Mouse (Mus musculus): ENCODE results near the gene Spem1. TPM values are rescaled to one million over a fixed set of nuclear protein-coding genes. Genes with fewer than 3 reads are reported as not detected.
A peak's percentile ranks its signal among the peaks of the same experiment; 100 is the strongest.

The Spem1 gene
- polyA plus RNA-seq, 1 experiment from 2014 or later: not detected

DNA sequence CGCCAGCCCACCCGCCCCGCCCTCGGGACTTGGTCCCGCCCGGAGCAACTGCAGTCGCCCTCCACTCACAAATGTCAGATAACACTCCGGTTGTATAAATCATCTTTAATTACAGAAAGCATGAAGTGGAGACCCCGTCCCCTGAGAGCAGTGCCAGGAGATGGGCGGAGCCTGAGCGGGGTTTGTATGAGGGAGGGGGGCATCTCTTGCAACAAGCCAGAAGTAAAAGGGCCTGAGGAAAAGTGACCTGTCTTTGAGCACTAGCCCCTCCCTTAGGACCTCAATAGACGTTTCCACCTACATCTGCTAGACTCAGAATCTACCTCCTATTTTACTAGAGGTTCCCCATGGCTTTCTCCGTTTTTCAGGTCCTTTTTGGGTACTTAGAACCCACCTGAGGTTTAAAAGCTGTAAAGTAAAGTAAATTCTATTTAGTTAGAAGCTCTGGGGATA lies 26.0 kb downstream of the Spem1 start:
- H3K36me3 ChIP-seq: no peaks in the 10 kb centered on the region
- H3K9me3 ChIP-seq: no peaks in the 10 kb centered on the region
- H3K4me1 ChIP-seq: peaks cover 22% of the 10 kb centered on the region
- peak overlapping the region; percentile 96 for H3K4me2 ChIP-seq
- peak overlapping the region; percentile 55 for H3K4me3 ChIP-seq
- 0 out of 2 replicates have a peak overlapping the region, but pooled peaks have one; percentile 78 for H3K27ac ChIP-seq
- ATAC-seq (ENCODE audit: borderline replicate concordance, extremely low read depth, low FRiP score, low TSS enrichment): no peak
- H3K9ac ChIP-seq: no peak overlapping the region
- 3% methylated on average over 13 of the region's 13 CpGs for WGBS
- H3K27me3 ChIP-seq: peaks cover 15% of the 10 kb centered on the region; the same call in 1 of the 2 replicates

GRCm38 (mm10) chr11:69795168-69795982 lies 26.6 kb downstream of the Spem1 start, which contains the start of gene Chrnb1:
Gene Chrnb1, minus strand, starts transcription at chr11:69795943.
- Histone ChIP-seq H3K4me3 (peak within 1 kb of the TSS; percentile 55), H3K36me3 (no peaks in the 10 kb centered on the region), H3K27me3 (peaks cover 9% of the 10 kb centered on the region; the same call in 1 of the 2 replicates), H3K9ac (peak within 1 kb of the TSS; percentile 51), H3K9me3 (no peaks in the 10 kb centered on the region), H3K4me2 (peak within 1 kb of the TSS; percentile 96), H3K27ac (peak within 1 kb of the TSS; percentile 78), H3K4me1 (peaks cover 16% of the 10 kb centered on the region)
- peak; percentile 96 for ATAC-seq (ENCODE audit: borderline replicate concordance, extremely low read depth, low FRiP score, low TSS enrichment)
- 2% methylated on average over 52 of the region's 52 CpGs for WGBS

DNA sequence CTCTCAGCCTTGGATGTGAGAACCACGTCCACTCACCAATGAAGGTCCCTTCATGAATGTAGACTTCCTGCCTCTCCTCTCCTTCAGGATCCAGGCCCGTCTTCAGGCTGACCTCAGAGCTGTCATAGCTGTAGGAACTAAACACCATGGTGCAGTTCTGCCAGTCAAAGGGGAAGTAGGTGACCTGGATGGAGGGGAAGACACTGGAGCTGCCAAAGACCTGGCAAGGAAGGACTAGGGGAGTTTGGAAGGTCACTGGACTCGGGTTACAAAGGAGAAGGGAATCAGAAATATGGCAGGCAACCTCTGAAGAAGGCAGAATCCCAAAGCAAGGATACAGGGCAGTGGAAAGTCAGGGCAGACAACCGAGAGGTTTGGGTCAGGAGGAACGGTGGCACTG lies 28.6 kb downstream of the Spem1 start:
- Histone ChIP-seq H3K9me3 (no peaks in the 10 kb centered on the region), H3K27ac (no peak overlapping the region), H3K9ac (no peak overlapping the region), H3K4me3 (no peak overlapping the region), H3K4me2 (no peak overlapping the region), H3K27me3 (0 out of 2 replicates have a peak, but pooled peaks cover 5% of the 10 kb centered on the region), H3K4me1 (0 out of 2 replicates have a peak, but pooled peaks cover 3% of the 10 kb centered on the region), H3K36me3 (no peaks in the 10 kb centered on the region)
- ATAC-seq (ENCODE audit: borderline replicate concordance, extremely low read depth, low FRiP score, low TSS enrichment): no peak
- 49% methylated on average over 5 of the region's 5 CpGs for WGBS

- Histone ChIP-seq H3K9me3 (no peaks in the 10 kb centered on the region), H3K27ac (no peak overlapping the region), H3K27me3 (no peaks in the 10 kb centered on the region), H3K36me3 (no peaks in the 10 kb centered on the region), H3K4me3 (no peak overlapping the region), H3K4me1 (0 out of 2 replicates have a peak, but pooled peaks cover 3% of the 10 kb centered on the region), H3K9ac (no peak overlapping the region), H3K4me2 (no peak overlapping the region)
- 65% methylated on average over 5 of the region's 5 CpGs for WGBS
- ATAC-seq (ENCODE audit: borderline replicate concordance, extremely low read depth, low FRiP score, low TSS enrichment): no peak
Measured at GRCm38 (mm10) chr11:69791420-69791819, 30.6 kb downstream of the Spem1 start.

- Histone ChIP-seq H3K4me3 (no peak overlapping the region), H3K27ac (no peak overlapping the region), H3K4me2 (no peak overlapping the region), H3K9ac (no peak overlapping the region), H3K9me3 (no peaks in the 10 kb centered on the region), H3K27me3 (no peaks in the 10 kb centered on the region), H3K4me1 (peaks cover 7% of the 10 kb centered on the region; the same call in 1 of the 2 replicates), H3K36me3 (no peaks in the 10 kb centered on the region)
- ATAC-seq (ENCODE audit: borderline replicate concordance, extremely low read depth, low FRiP score, low TSS enrichment): no peak
- 51% methylated on average over 5 of the region's 5 CpGs for WGBS
Measured at GRCm38 (mm10) chr11:69789431-69789830, 32.5 kb downstream of the Spem1 start.

DNA sequence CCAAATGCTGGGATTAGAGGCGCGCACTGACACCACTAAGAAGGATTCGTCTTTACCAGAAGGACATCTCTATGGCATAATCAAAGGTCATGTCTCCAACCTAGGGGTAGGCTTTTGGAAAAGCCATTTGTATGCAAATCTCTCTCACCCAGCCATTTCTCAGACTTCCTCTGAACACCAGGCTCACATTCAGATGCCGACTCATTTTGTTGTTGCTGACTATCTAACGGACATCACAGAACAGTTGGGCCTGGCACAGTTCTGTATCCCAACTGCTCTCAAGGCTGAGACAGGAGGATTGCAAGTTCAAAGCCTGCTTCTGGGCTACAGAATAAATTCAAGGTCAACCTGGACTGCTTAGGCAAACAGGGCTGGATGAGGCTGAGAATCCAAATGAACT lies 34.7 kb downstream of the Spem1 start:
- Histone ChIP-seq H3K4me2 (no peak overlapping the region), H3K27ac (no peak overlapping the region), H3K4me1 (peaks cover 7% of the 10 kb centered on the region; the same call in 1 of the 2 replicates), H3K4me3 (no peak overlapping the region), H3K27me3 (no peaks in the 10 kb centered on the region), H3K9me3 (no peaks in the 10 kb centered on the region), H3K36me3 (no peaks in the 10 kb centered on the region), H3K9ac (no peak overlapping the region)
- WGBS: 88% methylated on average over 5 of the region's 5 CpGs
- no peak for ATAC-seq (ENCODE audit: borderline replicate concordance, extremely low read depth, low FRiP score, low TSS enrichment)

DNA sequence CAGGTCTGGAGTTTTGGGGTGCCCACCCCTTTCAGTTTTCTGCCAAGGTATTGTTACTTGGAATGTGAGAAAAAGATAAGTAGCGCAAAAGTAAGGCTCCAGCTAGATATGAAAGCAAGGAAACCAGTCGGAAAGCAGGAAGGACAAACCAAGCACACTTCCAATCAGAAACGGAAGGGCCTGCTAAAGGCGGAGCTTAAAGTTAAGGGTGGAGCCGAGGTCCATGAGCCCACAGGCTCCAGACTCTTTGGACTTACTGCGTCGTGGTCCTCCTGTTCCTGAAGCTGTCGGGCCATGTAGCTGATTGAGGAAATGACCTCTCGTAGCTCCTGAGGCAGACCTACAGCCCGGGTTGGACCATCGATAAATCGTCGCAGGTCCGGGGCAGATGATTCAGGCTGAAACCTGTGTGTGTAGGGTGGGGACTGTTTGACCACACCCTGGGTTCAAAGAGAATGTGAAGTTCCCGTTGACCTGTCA lies 37.1 kb downstream of the Spem1 start:
- no peaks in the 10 kb centered on the region for H3K27me3 ChIP-seq
- no peak overlapping the region for H3K27ac ChIP-seq
- WGBS: 35% methylated on average over 15 of the region's 15 CpGs
- H3K4me2 ChIP-seq: peak overlapping the region; percentile 50
- ATAC-seq (ENCODE audit: borderline replicate concordance, extremely low read depth, low FRiP score, low TSS enrichment): no peak
- no peaks in the 10 kb centered on the region for H3K36me3 ChIP-seq
- peak overlapping the region; percentile 20; the same call in 1 of the 2 replicates for H3K4me3 ChIP-seq
- H3K9ac ChIP-seq: no peak overlapping the region
- no peaks in the 10 kb centered on the region for H3K9me3 ChIP-seq
- H3K4me1 ChIP-seq: peaks cover 7% of the 10 kb centered on the region; the same call in 1 of the 2 replicates

- H3K36me3 ChIP-seq: no peaks in the 10 kb centered on the region
- no peaks in the 10 kb centered on the region for H3K27me3 ChIP-seq
- H3K27ac ChIP-seq: no peak overlapping the region
- ATAC-seq (ENCODE audit: borderline replicate concordance, extremely low read depth, low FRiP score, low TSS enrichment): no peak
- H3K4me3 ChIP-seq: no peak overlapping the region
- 26% methylated on average over 4 of the region's 4 CpGs for WGBS
- H3K4me1 ChIP-seq: peaks cover 20% of the 10 kb centered on the region
- no peaks in the 10 kb centered on the region for H3K9me3 ChIP-seq
- H3K9ac ChIP-seq: no peak overlapping the region
- no peak overlapping the region for H3K4me2 ChIP-seq
Measured at GRCm38 (mm10) chr11:69781828-69782227, 40.2 kb downstream of the Spem1 start.

DNA sequence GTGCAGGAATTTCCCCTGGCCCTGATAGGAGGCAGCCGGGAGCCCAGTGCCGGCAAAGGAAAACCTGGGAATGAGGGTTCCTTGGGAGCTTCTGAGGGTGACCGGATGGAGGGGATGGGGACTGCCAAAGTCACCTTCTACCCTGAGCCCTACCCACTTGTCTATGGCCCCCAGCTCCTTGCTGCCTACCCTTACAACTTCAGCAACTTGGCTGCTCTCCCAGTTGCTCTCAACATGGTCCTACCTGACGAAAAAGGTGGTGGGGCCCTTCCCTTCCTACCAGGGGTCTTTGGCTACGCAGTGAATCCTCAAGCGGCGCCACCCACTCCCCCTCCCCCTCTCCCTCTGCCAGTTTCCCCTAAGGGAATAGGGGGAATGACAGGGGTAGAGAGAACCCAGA lies 43.0 kb downstream of the Spem1 start:
- no peaks in the 10 kb centered on the region for H3K9me3 ChIP-seq
- peaks cover 19% of the 10 kb centered on the region for H3K4me1 ChIP-seq
- H3K4me2 ChIP-seq: no peak overlapping the region
- H3K4me3 ChIP-seq: no peak overlapping the region
- no peak overlapping the region for H3K9ac ChIP-seq
- peaks cover 3% of the 10 kb centered on the region; the same call in 1 of the 2 replicates for H3K36me3 ChIP-seq
- H3K27me3 ChIP-seq: no peaks in the 10 kb centered on the region
- no peak for ATAC-seq (ENCODE audit: borderline replicate concordance, extremely low read depth, low FRiP score, low TSS enrichment)
- H3K27ac ChIP-seq: no peak overlapping the region
- 34% methylated on average over 7 of the region's 7 CpGs for WGBS

DNA sequence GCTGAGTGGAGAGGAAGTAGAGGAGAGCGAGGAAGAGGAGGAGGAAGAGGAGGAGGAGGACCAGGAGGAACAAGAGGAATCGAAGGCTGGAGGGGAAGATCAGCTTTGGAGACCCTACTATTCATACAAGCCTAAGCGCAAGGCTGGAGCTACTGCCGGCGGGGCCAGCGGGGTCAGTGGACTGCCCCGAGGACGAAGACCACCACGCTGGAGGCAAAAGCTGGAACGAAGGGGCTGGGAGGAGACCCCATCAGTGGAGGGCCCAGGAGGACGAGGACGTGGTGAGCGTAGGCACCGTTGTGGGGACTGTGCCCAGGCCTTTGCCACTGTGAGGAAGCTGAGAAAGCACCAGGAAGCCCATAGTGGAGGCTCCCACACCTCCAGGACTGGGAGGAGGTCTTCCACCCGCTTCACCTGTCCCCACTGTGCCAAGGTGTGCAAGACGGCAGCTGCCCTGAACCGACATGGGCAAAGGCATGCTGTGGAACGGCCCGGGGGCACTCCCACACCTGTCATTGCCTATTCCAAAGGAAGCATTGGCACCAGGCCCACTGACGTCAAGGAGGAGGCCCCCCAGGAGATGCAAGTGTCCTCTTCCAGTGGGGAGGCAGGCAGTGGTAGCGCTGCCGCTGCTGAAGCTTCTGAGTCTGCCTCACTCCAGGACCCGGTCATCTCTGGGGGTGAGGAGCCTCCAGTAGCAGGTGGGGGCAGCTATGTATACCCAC lies 43.6 kb downstream of the Spem1 start:
- Histone ChIP-seq H3K4me3 (no peak overlapping the region), H3K4me1 (peaks cover 19% of the 10 kb centered on the region), H3K36me3 (peaks cover 3% of the 10 kb centered on the region; the same call in 1 of the 2 replicates), H3K9ac (no peak overlapping the region), H3K9me3 (no peaks in the 10 kb centered on the region), H3K27ac (no peak overlapping the region), H3K4me2 (no peak overlapping the region), H3K27me3 (no peaks in the 10 kb centered on the region)
- ATAC-seq (ENCODE audit: borderline replicate concordance, extremely low read depth, low FRiP score, low TSS enrichment): no peak
- WGBS: 60% methylated on average over 23 of the region's 23 CpGs

DNA sequence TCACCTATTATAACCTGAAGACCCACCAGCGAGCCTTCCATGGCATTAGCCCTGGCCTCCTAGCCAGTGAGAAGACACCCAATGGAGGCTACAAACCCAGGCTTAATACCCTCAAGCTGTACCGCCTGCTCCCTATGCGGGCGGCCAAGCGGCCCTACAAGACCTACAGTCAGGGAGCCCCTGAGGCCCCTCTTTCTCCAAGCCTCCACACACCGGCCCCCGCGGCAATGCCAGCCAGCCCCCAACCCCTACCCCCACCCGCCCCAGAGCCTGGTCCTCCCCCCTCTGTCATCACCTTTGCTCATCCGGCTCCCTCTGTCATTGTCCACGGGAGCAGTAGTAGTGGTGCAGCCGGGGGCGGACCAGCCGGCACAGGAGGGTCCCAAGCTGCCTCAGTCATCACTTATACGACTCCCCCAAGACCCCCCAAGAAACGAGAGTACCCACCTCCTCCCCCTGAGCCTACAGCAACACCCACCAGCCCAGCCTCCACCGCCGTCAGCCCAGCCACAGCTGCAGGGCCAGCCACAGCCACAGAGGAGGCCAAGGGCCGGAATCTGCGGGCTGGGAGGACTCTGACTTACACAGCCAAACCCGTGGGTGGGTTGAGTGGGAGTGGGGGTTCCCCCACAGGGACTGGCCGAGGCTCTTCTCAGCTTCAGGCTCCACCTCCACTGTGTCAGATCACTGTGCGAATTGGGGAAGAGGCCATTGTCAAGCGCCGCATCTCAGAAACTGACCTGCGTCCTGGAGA lies 44.3 kb downstream of the Spem1 start:
- H3K4me1 ChIP-seq: peaks cover 19% of the 10 kb centered on the region
- WGBS: 61% methylated on average over 24 of the region's 26 CpGs
- H3K4me3 ChIP-seq: no peak overlapping the region
- H3K9ac ChIP-seq: no peak overlapping the region
- no peaks in the 10 kb centered on the region for H3K27me3 ChIP-seq
- no peaks in the 10 kb centered on the region for H3K9me3 ChIP-seq
- no peak overlapping the region; the same call in 1 of the 2 replicates for H3K4me2 ChIP-seq
- peaks cover 3% of the 10 kb centered on the region; the same call in 1 of the 2 replicates for H3K36me3 ChIP-seq
- no peak for ATAC-seq (ENCODE audit: borderline replicate concordance, extremely low read depth, low FRiP score, low TSS enrichment)
- H3K27ac ChIP-seq: no peak overlapping the region

All from lung, embryonic 15.5 days (tissue).